8 mouse cellular contexts compared by ENCODE assay signal in the genomic region with DNA sequence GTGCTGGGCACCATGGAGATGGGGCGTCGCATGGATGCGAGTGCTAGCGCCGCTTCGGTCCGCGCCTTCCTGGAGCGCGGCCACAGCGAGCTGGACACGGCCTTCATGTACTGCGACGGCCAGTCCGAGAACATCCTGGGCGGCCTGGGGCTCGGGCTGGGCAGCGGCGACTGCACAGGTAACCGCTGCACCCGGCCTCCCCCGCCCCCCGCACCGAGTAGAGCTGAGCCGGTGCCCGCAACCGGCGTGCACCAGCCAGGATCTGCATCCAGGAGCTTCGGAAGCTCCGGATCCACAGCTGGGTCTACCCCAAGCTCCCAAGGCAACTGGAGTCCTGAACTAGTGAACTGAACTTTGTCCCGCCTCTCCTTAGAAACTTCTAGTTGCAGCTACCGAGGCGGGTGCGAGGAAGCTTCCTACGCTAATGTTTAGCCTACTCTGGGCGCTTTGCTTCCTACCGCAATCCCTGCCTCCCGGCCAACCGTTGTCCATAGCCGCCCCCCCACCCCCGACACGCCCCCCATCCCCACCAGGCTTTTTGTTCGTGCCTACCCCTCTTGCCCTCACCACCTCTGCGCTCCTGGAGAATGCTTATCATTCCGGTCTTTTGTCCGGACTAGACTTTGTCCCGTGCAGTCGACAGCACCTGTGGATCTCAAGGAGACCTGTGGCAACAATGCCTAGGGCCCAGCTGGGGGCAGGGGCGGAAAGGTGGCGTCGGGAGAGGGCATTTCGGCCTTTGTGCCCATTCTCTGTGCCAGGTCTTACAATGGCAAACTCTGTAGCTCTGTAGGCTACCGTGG. TPM values are rescaled to one million over a fixed set of nuclear protein-coding genes. Genes with fewer than 3 reads are reported as not detected.
DNase-seq lines count a peak whose midpoint lies in the region; ATAC-seq and TF ChIP-seq lines count a peak whose summit lies in the region.

No protein-coding gene starts in this region.

- ATAC-seq in embryonic facial prominence, embryonic 15.5 days (ENCODE audit: insufficient number of reproducible peaks, low FRiP score, low TSS enrichment, low read depth): peak; percentile 51
- ATAC-seq in kidney, embryonic 14.5 days (ENCODE audit: low FRiP score, low TSS enrichment): peak; percentile 71
- ATAC-seq in midbrain, embryonic 15.5 days (replicated peaks): peak; percentile 85

- 1% methylated on average over 53 of the region's 53 CpGs for WGBS in heart, embryonic 10.5 days
- under 1% methylated on average over 53 of the region's 53 CpGs for WGBS in embryonic facial prominence, embryonic 15.5 days
- under 1% methylated on average over 53 of the region's 53 CpGs for WGBS in kidney, embryonic 14.5 days
- WGBS in midbrain, embryonic 15.5 days: under 1% methylated on average over 53 of the region's 53 CpGs

- H3K9me3 ChIP-seq in heart, embryonic 10.5 days: no peaks in the 10 kb centered on the region
- H3K9me3 ChIP-seq in ES-Bruce4 (replicated peaks; ENCODE audit: control insufficient read depth, insufficient read depth, low read length, poor library complexity, severe bottlenecking): no peaks in the 10 kb centered on the region
- no peaks in the 10 kb centered on the region for H3K9me3 ChIP-seq in embryonic facial prominence, embryonic 15.5 days (replicated peaks)
- H3K9me3 ChIP-seq in kidney, embryonic 14.5 days (ENCODE audit: control insufficient read depth, low read length): no peaks in the 10 kb centered on the region
- H3K9me3 ChIP-seq in midbrain, embryonic 15.5 days: no peaks in the 10 kb centered on the region

- H3K4me2 ChIP-seq in embryonic facial prominence, embryonic 15.5 days (replicated peaks): peak overlapping the region; percentile 94
- peak overlapping the region; percentile 95 for H3K4me2 ChIP-seq in kidney, embryonic 14.5 days (replicated peaks; ENCODE audit: low read depth, low read length)
- peak overlapping the region; percentile 70 for H3K4me2 ChIP-seq in midbrain, embryonic 15.5 days

- peaks cover 15% of the 10 kb centered on the region; the same call in 1 of the 2 replicates for H3K27me3 ChIP-seq in heart, embryonic 10.5 days (ENCODE audit: insufficient read depth, poor library complexity, severe bottlenecking)
- no peaks in the 10 kb centered on the region for H3K27me3 ChIP-seq in ES-Bruce4 (ENCODE audit: control insufficient read depth, insufficient read depth, low read length, poor library complexity, severe bottlenecking)
- H3K27me3 ChIP-seq in embryonic facial prominence, embryonic 15.5 days: no peaks in the 10 kb centered on the region
- no peaks in the 10 kb centered on the region for H3K27me3 ChIP-seq in kidney, embryonic 14.5 days (ENCODE audit: control insufficient read depth, insufficient read depth, low read length)
- H3K27me3 ChIP-seq in midbrain, embryonic 15.5 days (replicated peaks): no peaks in the 10 kb centered on the region

- peak overlapping the region; percentile 91 for H3K27ac ChIP-seq in heart, embryonic 10.5 days
- no peak overlapping the region for H3K27ac ChIP-seq in ES-Bruce4 (ENCODE audit: insufficient read depth, low read length)
- H3K27ac ChIP-seq in embryonic facial prominence, embryonic 15.5 days (replicated peaks): peak overlapping the region; percentile 87
- H3K27ac ChIP-seq in kidney, embryonic 14.5 days (ENCODE audit: low read depth, low read length): peak overlapping the region; percentile 76
- H3K27ac ChIP-seq in midbrain, embryonic 15.5 days: peak overlapping the region; percentile 77

- H3K36me3 ChIP-seq in heart, embryonic 10.5 days: peaks cover 18% of the 10 kb centered on the region
- 0 out of 2 replicates have a peak, but pooled peaks cover 2% of the 10 kb centered on the region for H3K36me3 ChIP-seq in ES-Bruce4 (ENCODE audit: control insufficient read depth, insufficient read depth, low read length, poor library complexity, severe bottlenecking)
- peaks cover 29% of the 10 kb centered on the region for H3K36me3 ChIP-seq in embryonic facial prominence, embryonic 15.5 days
- H3K36me3 ChIP-seq in kidney, embryonic 14.5 days (ENCODE audit: control insufficient read depth, insufficient read depth, low read length): peaks cover 21% of the 10 kb centered on the region
- no peaks in the 10 kb centered on the region; the same call in 1 of the 2 replicates for H3K36me3 ChIP-seq in midbrain, embryonic 15.5 days (replicated peaks)

- no peak for TF ChIP-seq CTCF in ES-Bruce4 (IDR thresholded peaks at IDR 0.05; ENCODE audit: low read depth, low read length)

- TF ChIP-seq EP300 in ES-Bruce4 (IDR thresholded peaks at IDR 0.05; ENCODE audit: insufficient read depth, low read depth, low read length): no peak

- H3K4me3 ChIP-seq in heart, embryonic 10.5 days: peak overlapping the region; percentile 87
- H3K4me3 ChIP-seq in ES-Bruce4 (ENCODE audit: low read depth, low read length): peak overlapping the region; percentile 82
- H3K4me3 ChIP-seq in embryonic facial prominence, embryonic 15.5 days (replicated peaks): peak overlapping the region; percentile 95
- peak overlapping the region; percentile 83 for H3K4me3 ChIP-seq in kidney, embryonic 14.5 days (ENCODE audit: low read length)
- peak overlapping the region; percentile 82 for H3K4me3 ChIP-seq in midbrain, embryonic 15.5 days

- TF ChIP-seq POLR2A in ES-Bruce4 (IDR thresholded peaks at IDR 0.05; ENCODE audit: insufficient read depth, low read length): no peak

- peaks cover 26% of the 10 kb centered on the region for H3K4me1 ChIP-seq in heart, embryonic 10.5 days
- no peaks in the 10 kb centered on the region for H3K4me1 ChIP-seq in ES-Bruce4 (ENCODE audit: control insufficient read depth, insufficient read depth, low read length)
- peaks cover 26% of the 10 kb centered on the region for H3K4me1 ChIP-seq in embryonic facial prominence, embryonic 15.5 days
- H3K4me1 ChIP-seq in kidney, embryonic 14.5 days (ENCODE audit: control insufficient read depth, insufficient read depth, low read length): peaks cover 13% of the 10 kb centered on the region
- peaks cover 28% of the 10 kb centered on the region for H3K4me1 ChIP-seq in midbrain, embryonic 15.5 days

- DNase-seq in heart, embryonic 10.5 days (ENCODE audit: low spot score): no peak
- no peak for DNase-seq in heart, adult 18-20 months
- DNase-seq in adrenal gland, postnatal 10 days: no peak
- DNase-seq in ovary, postnatal 14 days (ENCODE audit: low spot score): no peak

- H3K9ac ChIP-seq in ES-Bruce4 (ENCODE audit: low read depth, poor library complexity, severe bottlenecking): peak overlapping the region; percentile 79
- H3K9ac ChIP-seq in embryonic facial prominence, embryonic 15.5 days: peak overlapping the region; percentile 87
- H3K9ac ChIP-seq in kidney, embryonic 14.5 days (ENCODE audit: low read depth, low read length): peak overlapping the region; percentile 81
- H3K9ac ChIP-seq in midbrain, embryonic 15.5 days: peak overlapping the region; percentile 84

RNA-seq across cellular contexts. Expression of a gene that starts 0.6 kb away (rescaled TPM):
- 60.1 and 72.5 TPM in 2 replicates for polyA plus RNA-seq in heart, embryonic 10.5 days (2016; fragmentation: Nextera tagmentation; extraction: Ambion mirVana)
- 10 to 100 TPM; 55.9 to 57.5 TPM for total RNA-seq in heart, adult 18-20 months (2021)
- polyA plus RNA-seq in ES-Bruce4 (2011; ENCODE audit: insufficient read depth, insufficient read length, low read depth, missing spikeins): 32.4 and 33.5 TPM in 2 replicates
- polyA plus RNA-seq in embryonic facial prominence, embryonic 15.5 days (2015; fragmentation: Nextera tagmentation; extraction: Ambion mirVana): 85.7 and 94.1 TPM in 2 replicates
- 139 and 141 TPM in 2 replicates for polyA plus RNA-seq in kidney, embryonic 14.5 days (2014; fragmentation: Nextera tagmentation; extraction: Ambion mirVana)
- 68.5 and 72.1 TPM in 2 replicates for polyA plus RNA-seq in midbrain, embryonic 15.5 days (2015; fragmentation: Nextera tagmentation; extraction: Ambion mirVana)
- 10 to 100 TPM; 65.6 to 67.0 TPM for total RNA-seq in adrenal gland, postnatal 10 days (2021)

RNA-seq across cellular contexts. Expression of a gene that starts 0.6 kb away (rescaled TPM):
- 12.7 and 13.9 TPM in 2 replicates for polyA plus RNA-seq in heart, embryonic 10.5 days (2016; fragmentation: Nextera tagmentation; extraction: Ambion mirVana)
- 1 to 10 TPM; 5.0 to 5.8 TPM for total RNA-seq in heart, adult 18-20 months (2021)
- polyA plus RNA-seq in ES-Bruce4 (2011; ENCODE audit: insufficient read depth, insufficient read length, low read depth, missing spikeins): 10.1 and 14.0 TPM in 2 replicates
- 16.0 and 16.5 TPM in 2 replicates for polyA plus RNA-seq in embryonic facial prominence, embryonic 15.5 days (2015; fragmentation: Nextera tagmentation; extraction: Ambion mirVana)
- polyA plus RNA-seq in kidney, embryonic 14.5 days (2014; fragmentation: Nextera tagmentation; extraction: Ambion mirVana): 10.4 and 13.3 TPM in 2 replicates
- polyA plus RNA-seq in midbrain, embryonic 15.5 days (2015; fragmentation: Nextera tagmentation; extraction: Ambion mirVana): 16.3 TPM in 2 replicates
- 1 to 10 TPM; 8.0 to 8.7 TPM for total RNA-seq in adrenal gland, postnatal 10 days (2021)

RNA-seq across cellular contexts. Expression of a gene that starts 41.3 kb away (rescaled TPM):
- 115 and 161 TPM in 2 replicates for polyA plus RNA-seq in heart, embryonic 10.5 days (2016; fragmentation: Nextera tagmentation; extraction: Ambion mirVana)
- 10 to 100 TPM; 26.0 to 30.7 TPM for total RNA-seq in heart, adult 18-20 months (2021)
- polyA plus RNA-seq in ES-Bruce4 (2011; ENCODE audit: insufficient read depth, insufficient read length, low read depth, missing spikeins): 112 and 122 TPM in 2 replicates
- polyA plus RNA-seq in embryonic facial prominence, embryonic 15.5 days (2015; fragmentation: Nextera tagmentation; extraction: Ambion mirVana): 103 and 108 TPM in 2 replicates
- 134 and 143 TPM in 2 replicates for polyA plus RNA-seq in kidney, embryonic 14.5 days (2014; fragmentation: Nextera tagmentation; extraction: Ambion mirVana)
- 81.7 and 88.6 TPM in 2 replicates for polyA plus RNA-seq in midbrain, embryonic 15.5 days (2015; fragmentation: Nextera tagmentation; extraction: Ambion mirVana)
- 10 to 100 TPM; 55.0 to 56.4 TPM for total RNA-seq in adrenal gland, postnatal 10 days (2021)

RNA-seq across cellular contexts. Expression of a gene that starts 41.3 kb away (rescaled TPM):
- polyA plus RNA-seq in heart, embryonic 10.5 days (2016; fragmentation: Nextera tagmentation; extraction: Ambion mirVana): 37.9 and 56.6 TPM in 2 replicates
- total RNA-seq in heart, adult 18-20 months (2021): 10 to 100 TPM; 47.8 to 52.4 TPM
- polyA plus RNA-seq in ES-Bruce4 (2011; ENCODE audit: insufficient read depth, insufficient read length, low read depth, missing spikeins): 37.3 and 43.1 TPM in 2 replicates
- polyA plus RNA-seq in embryonic facial prominence, embryonic 15.5 days (2015; fragmentation: Nextera tagmentation; extraction: Ambion mirVana): 23.4 and 26.7 TPM in 2 replicates
- 13.1 and 25.8 TPM in 2 replicates for polyA plus RNA-seq in kidney, embryonic 14.5 days (2014; fragmentation: Nextera tagmentation; extraction: Ambion mirVana)
- 47.6 and 50.8 TPM in 2 replicates for polyA plus RNA-seq in midbrain, embryonic 15.5 days (2015; fragmentation: Nextera tagmentation; extraction: Ambion mirVana)
- 10 to 100 TPM; 37.2 to 47.6 TPM for total RNA-seq in adrenal gland, postnatal 10 days (2021)

RNA-seq across cellular contexts. Expression of a gene that starts 41.3 kb away (rescaled TPM):
- polyA plus RNA-seq in heart, embryonic 10.5 days (2016; fragmentation: Nextera tagmentation; extraction: Ambion mirVana): 61.1 and 75.4 TPM in 2 replicates
- 100 to 1,000 TPM in 1 of 2 experiments, 10 to 100 TPM in 1; 93.4 to 104 TPM for total RNA-seq in heart, adult 18-20 months (2021)
- polyA plus RNA-seq in ES-Bruce4 (2011; ENCODE audit: insufficient read depth, insufficient read length, low read depth, missing spikeins): 141 and 159 TPM in 2 replicates
- 69.5 and 71.4 TPM in 2 replicates for polyA plus RNA-seq in embryonic facial prominence, embryonic 15.5 days (2015; fragmentation: Nextera tagmentation; extraction: Ambion mirVana)
- polyA plus RNA-seq in kidney, embryonic 14.5 days (2014; fragmentation: Nextera tagmentation; extraction: Ambion mirVana): 69.0 and 88.6 TPM in 2 replicates
- polyA plus RNA-seq in midbrain, embryonic 15.5 days (2015; fragmentation: Nextera tagmentation; extraction: Ambion mirVana): 101 and 111 TPM in 2 replicates
- total RNA-seq in adrenal gland, postnatal 10 days (2021): 100 to 1,000 TPM; 104 to 136 TPM
